Mouse (Mus musculus) brown adipose tissue, adult 24 weeks (tissue): ENCODE measurements around the gene Rab37. TPM values are rescaled to one million over a fixed set of nuclear protein-coding genes. Genes with fewer than 3 reads are reported as not detected.

Experiments used
- H3K27ac ChIP-seq: fragments of 200-500 bp; replicated peaks from 2 replicates; pipeline ENCODE4 v1.5.1; 2012; ENCODE audit warnings: low read depth, mild to moderate bottlenecking, low read length
- H3K4me1 ChIP-seq: fragments of 200-500 bp; 2 replicates; pipeline ENCODE4 v1.6.1; 2012; ENCODE audit warnings: low read length, mixed read lengths; ENCODE audit not compliant: control insufficient read depth, insufficient read depth, insufficient read length
- H3K4me3 ChIP-seq: fragments of 200-500 bp; 2 replicates; pipeline ENCODE4 v1.5.1; 2012; ENCODE audit warnings: low read depth, mild to moderate bottlenecking, low read length, moderate library complexity; ENCODE audit not compliant: insufficient read depth
- polyA plus RNA-seq: library from polyadenylated mRNA; stranded (reverse); fragments of >200 nt; gene quantifications from 2 replicates; pipeline ENCODE4 v1.2.4, GENCODE M21; 2012; ENCODE audit not compliant: missing spikeins, insufficient read depth, insufficient read length

Gene Rab37
- polyA plus RNA-seq, 1 experiment: 0.79 TPM

DNA sequence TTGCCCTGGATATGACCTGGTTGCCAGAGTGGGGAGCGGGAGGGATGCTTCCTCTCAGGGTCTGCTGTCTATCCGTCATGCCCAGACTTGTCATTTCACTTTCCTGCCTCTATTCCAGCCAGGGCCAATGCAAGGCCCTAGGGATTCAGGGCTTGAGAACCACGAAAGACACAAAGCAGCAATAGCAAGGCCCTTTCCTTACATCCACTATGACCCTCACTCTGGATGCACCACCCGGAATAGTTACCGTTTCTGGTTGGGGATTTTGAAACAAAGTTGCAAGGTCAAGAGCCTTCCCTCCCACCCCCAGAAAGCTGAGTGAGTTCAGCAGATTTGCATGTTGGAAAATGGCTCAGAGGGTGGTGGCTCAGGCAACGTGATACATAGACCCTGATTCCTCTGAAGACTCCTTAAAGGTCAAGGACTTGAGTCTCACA is 10.4 kb downstream of the Rab37 start:
- Histone ChIP-seq H3K27ac (no peak overlapping the region), H3K4me3 (no peak overlapping the region), H3K4me1 (no peaks in the 10 kb centered on the region)

DNA sequence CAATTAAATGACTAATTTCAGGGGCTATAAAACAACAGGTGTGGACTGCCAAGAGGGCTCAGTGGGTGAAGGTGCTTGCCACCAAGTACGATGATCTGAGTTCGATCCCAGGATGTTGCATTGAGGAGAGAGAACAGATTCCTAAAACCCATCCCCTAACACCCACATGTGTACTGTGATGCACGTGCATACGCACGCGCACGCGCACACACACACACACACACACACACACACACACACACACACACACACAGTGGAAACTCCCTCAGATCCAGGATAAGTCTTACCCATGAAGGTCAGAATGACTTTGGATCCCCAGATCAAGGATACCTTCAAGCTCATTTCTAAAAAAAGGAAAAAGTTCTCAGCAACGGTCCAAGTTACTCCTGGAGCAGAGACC is 10.9 kb downstream of the Rab37 start:
- Histone ChIP-seq H3K27ac (no peak overlapping the region), H3K4me3 (no peak overlapping the region), H3K4me1 (no peaks in the 10 kb centered on the region)

DNA sequence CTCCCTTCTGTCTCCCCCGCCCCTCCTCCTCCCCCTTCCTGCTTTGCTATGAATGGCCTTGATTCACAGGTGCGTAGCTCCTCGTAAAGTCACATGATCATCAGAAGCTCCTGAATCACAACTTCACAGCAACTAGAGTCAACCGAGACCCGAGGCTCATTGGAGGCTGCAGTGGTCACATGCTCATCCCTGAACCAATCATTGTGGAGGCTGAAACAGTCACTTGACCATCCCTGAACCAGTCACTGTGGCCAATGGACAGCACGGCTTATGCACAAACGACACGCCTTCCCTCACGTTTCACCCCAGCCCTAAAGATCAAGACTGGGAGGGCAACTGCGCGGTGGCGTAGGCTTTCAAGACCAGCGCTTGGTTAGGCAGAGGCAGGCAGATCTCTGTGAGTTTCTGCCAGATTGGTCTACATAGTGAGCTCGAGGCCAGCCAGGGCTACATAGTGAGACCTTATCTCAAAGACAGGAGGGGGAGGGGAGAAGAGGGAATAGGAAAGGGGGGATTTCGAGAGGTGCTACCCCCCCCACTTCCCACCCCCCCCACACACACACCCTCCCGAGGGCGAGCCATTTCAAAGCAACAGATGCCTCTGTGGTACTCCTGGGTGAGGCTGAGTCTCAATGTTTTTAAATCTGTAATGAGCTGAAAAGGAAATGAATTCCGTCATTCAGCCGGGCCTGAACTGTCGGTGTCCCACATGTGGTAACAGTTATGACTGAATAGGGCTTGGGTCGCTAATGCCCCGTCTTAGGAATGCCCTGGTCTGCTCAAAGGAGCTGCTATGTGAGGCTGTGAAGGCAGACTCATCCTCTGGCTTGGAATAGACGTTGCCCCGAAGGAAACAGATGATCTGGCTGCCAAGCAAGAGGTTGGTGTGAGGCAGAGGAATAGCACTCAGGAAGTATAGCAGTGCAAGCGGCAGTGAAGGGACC is 12.5 kb downstream of the Rab37 start:
- Histone ChIP-seq H3K4me3 (no peak overlapping the region), H3K4me1 (no peaks in the 10 kb centered on the region), H3K27ac (no peak overlapping the region)

DNA sequence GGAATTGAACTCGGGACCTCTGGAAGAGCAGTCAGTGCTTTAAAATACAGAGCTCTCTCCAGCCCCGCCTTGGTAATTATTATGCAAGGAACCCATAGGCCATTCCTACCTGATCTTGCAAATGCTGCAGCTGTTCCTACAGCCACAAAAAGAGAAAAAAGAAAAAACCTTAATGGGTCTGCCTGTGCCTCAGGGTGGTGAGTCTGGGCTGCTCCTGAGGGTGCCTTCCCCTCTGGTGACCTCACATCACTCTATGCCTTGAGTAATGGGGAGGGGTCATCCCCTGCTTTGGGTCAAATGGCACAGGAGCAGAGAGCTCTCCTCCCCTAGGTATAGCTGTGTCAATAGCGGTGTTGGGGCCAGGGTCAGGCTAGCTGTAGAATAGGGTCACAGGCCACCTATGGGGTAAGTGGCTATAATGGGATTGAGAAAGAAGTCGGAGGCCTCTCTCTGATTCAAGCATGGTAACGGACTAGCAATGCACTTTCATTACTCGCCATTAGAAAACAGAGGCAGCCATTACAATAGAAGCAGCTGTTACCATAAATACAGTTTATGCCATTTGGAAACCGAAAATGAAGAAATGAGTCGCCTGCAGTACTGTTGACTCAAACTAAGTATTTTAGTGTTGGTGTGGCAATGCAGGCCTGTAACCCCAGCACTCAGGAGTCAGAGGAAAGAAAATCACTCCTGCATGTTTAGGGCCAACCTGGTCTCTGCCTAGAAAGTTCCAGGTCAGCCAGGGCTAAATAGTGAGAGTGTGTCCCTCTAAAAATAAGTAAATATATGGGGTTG is 13.7 kb downstream of the Rab37 start:
- no peak overlapping the region for H3K27ac ChIP-seq
- no peak overlapping the region for H3K4me3 ChIP-seq
- H3K4me1 ChIP-seq: no peaks in the 10 kb centered on the region

DNA sequence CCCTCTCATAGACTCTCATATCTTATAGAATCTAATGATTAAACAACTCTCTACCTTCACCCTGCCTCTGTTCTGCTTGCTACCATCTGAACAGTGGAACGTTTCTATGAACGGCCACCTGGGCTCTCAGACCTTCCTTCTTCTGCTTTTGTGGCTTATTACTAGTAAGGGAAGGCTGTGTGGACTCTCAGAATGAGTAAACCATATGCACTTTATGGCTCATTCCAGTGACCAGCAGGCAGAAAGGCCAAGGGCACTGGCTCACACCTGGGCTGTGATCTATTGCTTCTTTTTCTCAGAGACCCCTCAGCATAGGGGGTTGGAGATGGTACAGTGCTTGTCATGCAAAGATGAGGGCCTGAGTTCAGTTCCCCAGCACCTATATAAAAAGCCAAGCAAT is 15.4 kb downstream of the Rab37 start:
- no peak overlapping the region for H3K27ac ChIP-seq
- H3K4me1 ChIP-seq: no peaks in the 10 kb centered on the region
- H3K4me3 ChIP-seq: no peak overlapping the region

DNA sequence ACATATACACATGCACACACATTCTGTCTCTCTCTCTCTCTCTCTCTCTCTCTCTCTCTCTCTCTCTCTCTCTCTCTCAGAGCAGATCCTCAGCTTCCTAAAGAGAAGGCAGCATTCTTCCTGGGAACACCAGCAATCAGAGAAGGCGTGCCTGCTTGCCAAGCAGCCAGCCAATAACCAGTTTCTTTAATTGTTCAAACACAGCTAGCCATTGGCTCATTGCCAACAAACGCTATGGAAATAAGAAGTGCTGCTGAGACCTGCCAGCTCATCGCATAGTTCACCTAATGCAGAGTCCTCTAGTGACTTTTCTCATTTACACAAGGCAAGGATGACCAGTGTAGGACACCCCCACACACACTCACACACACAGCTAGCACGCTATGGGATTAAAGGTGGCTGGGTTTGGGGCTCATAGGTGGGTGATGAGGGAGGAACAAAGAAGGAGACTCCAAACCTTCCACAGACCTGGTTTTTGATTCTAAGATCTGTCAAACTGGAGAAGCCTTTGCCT is 16.2 kb downstream of the Rab37 start:
- H3K4me3 ChIP-seq: no peak overlapping the region
- H3K27ac ChIP-seq: no peak overlapping the region
- no peaks in the 10 kb centered on the region for H3K4me1 ChIP-seq

DNA sequence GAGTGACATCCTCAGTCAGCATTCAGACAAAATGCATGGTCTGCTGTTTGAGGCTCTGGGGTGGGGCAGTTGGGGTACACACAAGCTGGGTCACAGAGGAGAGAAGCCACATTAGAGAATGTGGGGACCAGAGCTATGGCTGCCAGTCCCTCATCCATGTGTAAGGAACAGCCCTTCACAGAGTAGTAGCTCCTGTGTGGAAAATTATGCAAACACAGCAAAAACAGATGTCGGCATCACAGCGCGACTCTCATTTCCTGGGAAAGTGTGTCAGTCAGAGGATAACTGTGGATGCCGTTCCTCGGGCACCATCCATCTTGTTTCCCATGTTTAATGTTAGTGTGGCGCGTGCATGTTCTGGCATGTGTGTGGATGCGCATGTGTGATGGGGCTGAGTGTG is 16.9 kb downstream of the Rab37 start:
- Histone ChIP-seq H3K27ac (no peak overlapping the region), H3K4me3 (no peak overlapping the region), H3K4me1 (no peaks in the 10 kb centered on the region)

DNA sequence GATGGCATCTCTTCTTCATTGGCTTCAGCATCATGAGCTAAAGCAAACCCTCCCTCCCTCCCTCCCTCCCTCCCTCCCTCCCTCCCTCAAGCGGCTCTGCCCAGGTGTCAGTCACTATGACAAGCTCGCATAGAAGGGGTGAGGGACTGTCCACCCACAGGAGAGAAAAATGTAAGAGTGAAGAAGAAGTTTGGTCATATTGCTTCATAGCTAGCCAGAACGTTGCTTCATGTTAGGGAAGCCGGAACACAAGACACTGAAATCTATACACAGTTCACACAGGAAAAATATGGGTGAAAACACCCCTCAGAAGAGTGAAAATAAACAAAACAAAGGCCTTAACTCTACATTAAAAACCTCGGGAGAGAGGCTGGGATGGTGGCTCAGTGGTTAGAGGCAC is 19.0 kb downstream of the Rab37 start:
- H3K27ac ChIP-seq: no peak overlapping the region
- H3K4me3 ChIP-seq: no peak overlapping the region
- H3K4me1 ChIP-seq: no peaks in the 10 kb centered on the region

DNA sequence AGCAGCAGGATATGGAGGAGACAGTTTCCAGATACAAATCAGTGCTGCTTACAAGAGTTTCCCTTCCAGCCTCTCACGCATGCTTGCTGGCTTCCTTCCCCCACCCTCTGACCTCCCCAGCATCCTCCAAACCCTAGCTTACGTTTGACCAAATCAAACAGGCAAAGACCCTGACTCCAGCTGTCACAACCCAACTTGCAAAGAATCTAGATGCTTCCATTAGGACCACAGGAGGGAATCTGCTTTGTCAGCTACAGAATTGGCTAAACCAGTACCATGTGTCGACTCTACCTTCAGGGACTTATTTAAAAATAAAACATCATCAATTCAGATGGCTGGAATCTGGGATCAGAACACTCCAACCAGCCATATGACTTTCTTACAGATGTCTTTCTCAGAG is 21.0 kb downstream of the Rab37 start:
- Histone ChIP-seq H3K4me3 (no peak overlapping the region), H3K27ac (no peak overlapping the region), H3K4me1 (no peaks in the 10 kb centered on the region)

DNA sequence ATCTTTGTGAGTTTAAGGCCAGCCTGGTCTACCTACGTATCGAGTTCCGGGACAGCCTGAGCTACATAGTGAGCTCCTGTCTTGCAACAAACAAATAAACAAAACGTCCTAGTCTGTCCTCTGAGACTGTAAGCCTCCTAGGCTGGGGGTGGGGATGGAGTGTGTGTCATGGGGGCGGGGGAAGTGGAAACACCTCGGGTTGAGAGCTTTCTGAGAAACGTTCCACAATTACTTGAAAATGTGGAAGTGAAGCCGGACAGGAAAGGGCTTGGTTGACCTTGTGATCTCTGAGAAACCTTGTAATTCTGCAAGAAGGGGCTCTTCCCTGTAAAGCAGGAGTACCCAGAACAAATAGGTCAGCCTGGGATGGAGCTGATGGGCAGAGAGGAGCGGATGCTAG is 28.2 kb downstream of the Rab37 start:
- Histone ChIP-seq H3K27ac (no peak overlapping the region), H3K4me1 (no peaks in the 10 kb centered on the region), H3K4me3 (no peak overlapping the region)

DNA sequence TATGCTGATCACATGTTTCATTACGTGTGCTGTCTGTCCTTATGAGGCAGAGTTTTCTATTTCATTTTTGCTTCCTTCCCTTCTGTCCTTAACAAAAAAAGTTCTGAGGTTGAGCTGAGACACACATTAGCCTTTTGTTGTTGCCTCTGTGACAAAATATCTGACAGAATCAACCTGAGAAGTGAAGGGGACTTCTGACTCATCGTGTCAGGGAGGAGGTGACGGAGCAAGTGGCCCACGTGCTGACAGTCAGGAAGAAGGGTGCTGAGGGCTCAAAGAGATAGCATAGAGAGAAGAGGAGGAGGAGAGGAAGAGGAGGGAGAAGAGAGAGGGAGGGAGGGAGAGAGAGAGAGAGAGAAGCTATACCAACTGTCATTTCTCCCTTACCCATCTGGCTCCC is 37.3 kb downstream of the Rab37 start:
- Histone ChIP-seq H3K4me1 (no peaks in the 10 kb centered on the region), H3K27ac (no peak overlapping the region), H3K4me3 (no peak overlapping the region)

DNA sequence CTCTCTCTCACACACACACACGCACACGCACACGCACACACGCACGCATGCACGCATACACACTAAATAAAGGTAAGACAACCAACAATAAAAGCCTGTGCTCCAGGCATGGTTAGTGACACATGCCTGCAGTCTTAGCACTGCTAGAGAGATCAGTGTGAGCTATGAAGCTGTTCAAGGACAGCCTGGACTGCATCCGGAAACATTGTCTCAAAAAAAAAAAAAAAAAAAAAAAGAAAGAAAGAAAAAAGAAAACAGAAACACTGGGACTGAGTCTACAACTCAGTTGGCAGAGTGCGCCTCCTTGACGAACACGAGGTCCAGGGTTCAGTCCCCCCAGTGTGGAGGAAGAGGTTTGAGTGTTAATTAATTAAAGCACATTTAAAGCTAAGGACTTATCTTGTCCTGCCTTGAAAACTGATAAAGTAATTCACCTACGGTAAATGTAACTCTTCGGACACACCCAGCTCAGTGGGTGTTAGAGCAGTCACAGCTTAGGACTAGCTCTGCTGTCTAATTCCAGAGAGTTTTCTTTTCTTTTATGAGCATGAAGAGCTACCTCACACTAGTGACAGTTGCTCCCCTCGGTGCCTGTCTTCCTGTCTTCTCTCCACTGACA is 38.4 kb downstream of the Rab37 start:
- Histone ChIP-seq H3K4me3 (no peak overlapping the region), H3K4me1 (no peaks in the 10 kb centered on the region), H3K27ac (no peak overlapping the region)

DNA sequence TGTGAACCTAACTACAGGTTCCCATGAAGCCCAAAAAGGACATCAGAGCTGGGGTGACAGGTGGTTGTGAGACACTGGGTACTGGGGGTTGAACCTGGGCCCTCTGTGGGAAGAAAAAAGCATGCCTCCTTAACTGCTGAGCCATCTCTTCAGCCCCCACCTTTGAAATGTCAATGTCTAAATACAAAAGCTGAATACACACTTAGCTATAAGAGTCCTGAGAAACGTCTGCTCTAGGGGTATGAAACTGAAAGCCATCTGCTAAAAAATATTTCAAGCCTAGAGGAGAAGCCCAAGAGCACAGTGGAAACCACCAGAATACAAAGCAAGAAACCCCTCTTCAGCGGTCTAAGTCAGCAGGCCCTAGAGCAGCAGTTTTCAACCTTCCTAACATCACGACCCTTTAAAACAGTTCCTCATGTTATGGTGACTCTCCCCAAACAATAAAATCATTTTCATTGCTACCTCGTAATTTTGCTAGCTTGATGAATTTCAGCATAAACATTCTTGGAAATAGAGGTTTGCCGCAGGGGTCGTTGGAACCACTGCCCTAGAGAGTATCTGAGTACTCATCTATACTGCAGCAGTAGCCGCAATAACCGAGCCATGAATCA is 40.6 kb downstream of the Rab37 start:
- no peaks in the 10 kb centered on the region for H3K4me1 ChIP-seq
- no peak overlapping the region for H3K4me3 ChIP-seq
- H3K27ac ChIP-seq: no peak overlapping the region

DNA sequence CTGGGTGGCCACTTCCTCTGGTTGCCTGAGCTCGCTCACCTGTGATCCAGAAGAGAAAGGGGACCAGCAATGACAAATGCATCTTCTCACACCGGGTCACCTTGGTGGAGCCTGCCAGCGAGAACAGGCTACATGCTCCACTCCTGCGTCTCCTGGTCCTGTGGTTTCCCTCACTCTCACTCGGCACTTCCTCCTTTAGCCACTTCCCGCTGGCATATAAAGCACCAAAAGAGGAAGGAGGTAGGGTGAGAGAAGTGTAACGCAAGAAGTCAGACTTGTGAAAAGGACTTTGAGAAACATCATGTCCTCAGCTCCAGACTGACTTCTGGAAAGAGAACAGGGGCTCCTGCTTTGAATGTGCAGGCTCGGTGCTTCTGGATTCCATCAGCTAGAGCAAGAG is 42.6 kb downstream of the Rab37 start, which contains the start of gene Cd300lf:
Gene Cd300lf, minus strand, starts transcription at position 193 of the 400 bp plus-strand sequence.
- Histone ChIP-seq H3K27ac (no peak within 1 kb of the TSS), H3K4me3 (no peak within 1 kb of the TSS), H3K4me1 (no peaks in the 10 kb centered on the region)
